Mouse (Mus musculus) embryonic facial prominence, embryonic 11.5 days (tissue): ENCODE results near the gene Cacna1s. TPM values are rescaled to one million over a fixed set of nuclear protein-coding genes. Genes with fewer than 3 reads are reported as not detected.

Experiments
- ATAC-seq: fragments of 200-750 bp; cut with Nextera tagmentation; replicated peaks from 2 replicates; pipeline ENCODE4 v1.8.0; 2017; ENCODE audit warnings: low read depth; ENCODE audit not compliant: insufficient number of reproducible peaks, low FRiP score, low TSS enrichment
- DNase-seq: peaks from one replicate; pipeline ENCODE4 v3.0.0-alpha.2; 2015; ENCODE audit warnings: low spot score
- H3K27ac ChIP-seq: fragments of 300-500 bp; sonication (generic); replicated peaks from 2 replicates; pipeline ENCODE4 v1.5.1; 2014; ENCODE audit warnings: mild to moderate bottlenecking, low read depth, low read length, control low read depth
- H3K27me3 ChIP-seq: fragments of 300-500 bp; sonication (generic); 2 replicates; pipeline ENCODE4 v1.6.1; 2014; ENCODE audit warnings: mild to moderate bottlenecking, low read length, moderate library complexity, mixed read lengths; ENCODE audit not compliant: control insufficient read depth, insufficient read depth
- H3K36me3 ChIP-seq: fragments of 300-500 bp; sonication (generic); replicated peaks from 2 replicates; pipeline ENCODE4 v1.6.1; 2014; ENCODE audit warnings: low read depth, mild to moderate bottlenecking, low read length, moderate library complexity, mixed read lengths; ENCODE audit not compliant: control insufficient read depth, insufficient read depth
- H3K4me1 ChIP-seq: fragments of 300-500 bp; sonication (generic); 2 replicates; pipeline ENCODE4 v1.6.1; 2014; ENCODE audit warnings: low read length, mixed read lengths; ENCODE audit not compliant: control insufficient read depth, insufficient read depth
- H3K4me2 ChIP-seq: fragments of 300-500 bp; sonication (generic); 2 replicates; pipeline ENCODE4 v1.6.1; 2014; ENCODE audit warnings: low read depth, mild to moderate bottlenecking, control low read depth, low read length, moderate library complexity
- H3K4me3 ChIP-seq: fragments of 300-500 bp; sonication (generic); 2 replicates; pipeline ENCODE4 v1.5.1; 2014; ENCODE audit warnings: low read depth, low read length, control low read depth
- H3K9ac ChIP-seq: fragments of 300-500 bp; sonication (generic); replicated peaks from 2 replicates; pipeline ENCODE4 v1.6.1; 2014; ENCODE audit warnings: mild to moderate bottlenecking, control low read depth, low read length
- H3K9me3 ChIP-seq: fragments of 300-500 bp; sonication (generic); replicated peaks from 2 replicates; pipeline ENCODE4 v1.6.1; 2016; ENCODE audit warnings: mild to moderate bottlenecking, low read length, inconsistent platforms, mixed read lengths; ENCODE audit not compliant: control insufficient read depth
- WGBS: fragments of 180-500 bp; shearing (Covaris S2); extraction: QIAGEN DNeasy Blood & Tissue Kit; methylation state at CpG from one replicate; pipeline ENCODE4 v1.1.7; 2014; 5-methylcytosine and 5-hydroxymethylcytosine counted together
- polyA plus RNA-seq: library from polyadenylated mRNA; unstranded; fragments of >200 nt; fragmentation: Nextera tagmentation; extraction: Ambion mirVana; gene quantifications from 2 replicates; pipeline ENCODE4 v1.2.1, GENCODE M21; 2014

Cacna1s gene
- polyA plus RNA-seq, 1 experiment from 2014 or later = 0.10 TPM

DNA sequence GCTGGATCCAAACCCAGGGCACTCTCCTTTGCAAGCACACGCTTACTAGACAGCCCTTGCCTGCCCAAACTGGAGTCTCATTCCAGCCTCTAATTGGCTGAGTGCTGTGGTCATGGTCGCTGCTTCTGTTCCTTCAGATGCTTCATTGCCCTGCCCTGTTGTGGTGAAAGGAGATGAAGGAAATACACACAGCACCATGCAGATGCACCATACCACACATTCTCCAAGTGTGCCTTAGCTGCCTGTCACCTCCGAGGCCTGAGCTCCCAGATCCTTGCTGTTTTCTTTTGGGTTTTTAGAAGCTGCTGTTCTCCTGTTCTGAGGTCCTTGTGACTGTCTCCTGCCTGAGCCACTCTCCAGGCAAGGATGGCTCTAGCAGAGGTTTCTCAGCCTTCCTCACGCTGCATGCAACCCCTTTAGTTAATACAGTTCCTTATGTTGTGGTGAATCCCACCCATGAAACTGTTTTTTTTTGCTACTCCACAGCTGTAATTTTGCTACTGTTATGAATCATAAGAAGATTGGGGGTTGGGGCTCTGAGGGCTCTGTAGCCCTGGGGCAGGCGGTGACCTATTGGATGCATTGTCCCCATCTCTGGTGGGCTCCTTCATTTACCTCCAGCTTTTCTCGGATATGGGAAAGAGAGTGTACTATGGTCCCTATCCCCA lies 83.4 kb downstream of the Cacna1s start:
- H3K27ac ChIP-seq = no peak overlapping the region
- no peak overlapping the region for H3K4me2 ChIP-seq
- no peak overlapping the region; the same call in 1 of the 2 replicates for H3K9ac ChIP-seq

GRCm38 (mm10) chr1:136136547-136136946 lies 84.0 kb downstream of the Cacna1s start:
- Histone ChIP-seq H3K27me3 (no peaks in the 10 kb centered on the region), H3K36me3 (no peaks in the 10 kb centered on the region), H3K4me2 (no peak overlapping the region; the same call in 1 of the 2 replicates), H3K9ac (no peak overlapping the region), H3K9me3 (no peaks in the 10 kb centered on the region), H3K4me1 (peaks cover 18% of the 10 kb centered on the region), H3K27ac (0 out of 2 replicates have a peak overlapping the region, but pooled peaks have one; percentile 52), H3K4me3 (no peak overlapping the region)
- no peak for ATAC-seq
- 22% methylated on average over 4 of the region's 4 CpGs for WGBS
- DNase-seq = peak; percentile 49

More for the DNA sequence above, 83.4 kb downstream of the Cacna1s start:
- WGBS = 49% methylated on average over 6 of the region's 6 CpGs
- Histone ChIP-seq H3K4me3 (no peak overlapping the region), H3K27me3 (no peaks in the 10 kb centered on the region), H3K36me3 (no peaks in the 10 kb centered on the region), H3K4me1 (peaks cover 18% of the 10 kb centered on the region), H3K9me3 (no peaks in the 10 kb centered on the region)
- no peak for ATAC-seq
- DNase-seq = no peak

DNA sequence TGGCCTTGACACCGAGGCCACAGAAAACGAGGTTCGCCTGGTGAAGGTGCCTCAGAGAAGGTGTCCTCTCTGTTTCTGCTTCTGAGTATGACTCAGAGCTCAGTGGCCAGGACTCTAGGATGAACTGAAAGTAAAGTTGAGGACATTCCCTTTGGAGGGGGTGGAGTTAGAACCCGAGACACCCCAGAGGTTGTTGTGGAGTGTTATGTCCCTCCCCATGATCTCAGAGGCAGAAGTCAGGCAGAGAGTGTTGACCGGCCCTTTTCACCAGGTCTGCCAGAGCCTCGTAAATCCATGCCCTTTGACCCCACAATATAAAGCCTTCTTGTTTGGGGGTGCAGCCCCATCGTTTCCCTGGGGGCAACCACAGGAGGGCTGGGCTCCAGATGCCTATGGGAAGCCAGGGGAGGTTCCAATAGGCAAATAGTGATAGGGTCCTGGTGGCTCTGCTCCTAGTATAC lies 84.6 kb downstream of the Cacna1s start:
- DNase-seq = no peak
- ATAC-seq = no peak
- Histone ChIP-seq H3K27me3 (no peaks in the 10 kb centered on the region), H3K9ac (no peak overlapping the region), H3K4me3 (no peak overlapping the region), H3K4me1 (peaks cover 18% of the 10 kb centered on the region), H3K9me3 (no peaks in the 10 kb centered on the region), H3K4me2 (no peak overlapping the region), H3K36me3 (no peaks in the 10 kb centered on the region), H3K27ac (peak overlapping the region; percentile 52)
- 20% methylated on average over 7 of the region's 7 CpGs for WGBS

- Histone ChIP-seq H3K4me1 (peaks cover 15% of the 10 kb centered on the region), H3K9ac (no peak overlapping the region), H3K27me3 (no peaks in the 10 kb centered on the region), H3K4me2 (no peak overlapping the region), H3K36me3 (no peaks in the 10 kb centered on the region), H3K9me3 (no peaks in the 10 kb centered on the region), H3K4me3 (no peak overlapping the region), H3K27ac (peak overlapping the region; percentile 52)
- peak; percentile 79 for DNase-seq
- 5% methylated on average over 4 of the region's 4 CpGs for WGBS
- ATAC-seq = no peak
Measured at GRCm38 (mm10) chr1:136137575-136137974, 85.0 kb downstream of the Cacna1s start.

DNA sequence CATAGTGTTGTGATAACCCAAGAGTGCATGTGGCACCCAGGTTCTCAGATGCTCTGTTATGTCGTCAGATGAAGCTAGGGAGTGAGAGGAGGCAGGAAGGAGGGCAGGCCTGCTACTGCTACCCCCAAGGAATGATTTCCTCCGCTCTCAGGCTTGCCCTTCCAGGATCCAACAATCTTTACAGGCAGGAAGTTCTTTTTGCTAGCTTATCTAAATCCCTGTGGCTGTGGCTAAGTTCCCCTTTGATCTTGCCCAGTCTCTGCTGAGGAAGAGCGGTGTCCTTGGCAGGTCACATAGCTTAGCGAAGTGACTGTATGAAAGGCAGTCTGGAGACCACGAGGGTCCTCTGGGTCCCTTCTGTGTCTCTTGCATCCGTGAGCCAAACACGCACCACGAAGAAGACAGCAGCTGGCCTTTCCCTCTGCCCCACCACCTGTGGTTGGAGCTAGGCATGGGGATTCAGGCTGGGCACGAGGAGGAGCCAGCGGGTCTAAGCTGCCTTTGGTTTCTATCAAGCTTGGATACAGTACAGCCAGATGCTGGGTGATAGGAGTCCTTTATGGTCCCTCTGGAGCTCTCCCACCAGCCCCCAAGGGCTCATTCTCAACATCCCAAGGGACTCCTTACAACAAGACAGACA lies 85.8 kb downstream of the Cacna1s start:
- WGBS = 39% methylated on average over 10 of the region's 10 CpGs
- no peak for DNase-seq
- Histone ChIP-seq H3K4me2 (no peak overlapping the region), H3K4me1 (peaks cover 14% of the 10 kb centered on the region), H3K36me3 (no peaks in the 10 kb centered on the region), H3K9ac (no peak overlapping the region), H3K4me3 (no peak overlapping the region), H3K27me3 (no peaks in the 10 kb centered on the region), H3K27ac (peak overlapping the region; percentile 52; the same call in 1 of the 2 replicates), H3K9me3 (no peaks in the 10 kb centered on the region)
- no peak for ATAC-seq

DNA sequence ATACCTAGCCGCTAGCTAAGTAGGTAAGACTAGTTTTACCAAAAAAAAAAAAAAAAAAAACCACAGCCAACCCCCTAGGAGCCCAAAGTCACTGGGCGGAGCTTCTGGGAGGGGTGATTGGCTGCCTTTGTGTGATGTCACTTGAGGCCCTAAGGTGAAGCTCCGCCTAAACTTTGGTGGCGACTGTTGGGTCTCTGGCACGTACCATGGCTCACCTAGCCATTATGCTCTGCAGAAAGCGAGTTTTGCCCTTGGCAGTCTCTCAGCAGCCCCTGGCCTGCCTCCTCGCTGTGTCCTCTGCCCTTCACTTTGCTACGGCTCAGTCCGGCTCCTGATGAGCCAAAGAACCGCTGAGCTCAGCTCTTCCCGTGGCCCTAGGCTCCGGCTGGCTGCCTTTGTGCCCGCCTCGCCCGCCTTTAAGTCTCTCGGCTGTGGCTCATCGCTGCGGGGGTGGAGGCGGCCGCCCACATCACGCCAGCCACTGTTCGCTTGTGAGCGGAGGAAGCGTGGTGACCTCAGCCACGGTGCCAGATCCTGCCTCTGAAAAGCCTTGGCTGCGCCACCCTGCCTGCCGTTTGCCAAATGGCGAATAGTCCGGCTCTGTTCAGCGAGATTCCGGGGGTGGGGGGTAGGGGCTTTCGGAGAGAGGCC lies 87.6 kb downstream of the Cacna1s start:
- Histone ChIP-seq H3K36me3 (no peaks in the 10 kb centered on the region), H3K27me3 (no peaks in the 10 kb centered on the region), H3K9me3 (no peaks in the 10 kb centered on the region), H3K9ac (peak overlapping the region; percentile 86), H3K4me3 (peak overlapping the region; percentile 49), H3K4me2 (peak overlapping the region; percentile 87), H3K27ac (peak overlapping the region; percentile 81), H3K4me1 (peaks cover 14% of the 10 kb centered on the region)
- under 1% methylated on average over 32 of the region's 32 CpGs for WGBS
- peak; percentile 90 for DNase-seq
- ATAC-seq = peak; percentile 11; the same call in 1 of the 2 replicates

GRCm38 (mm10) chr1:136141176-136141950 lies 88.8 kb downstream of the Cacna1s start:
- Histone ChIP-seq H3K4me1 (peaks cover 14% of the 10 kb centered on the region), H3K27me3 (no peaks in the 10 kb centered on the region), H3K36me3 (no peaks in the 10 kb centered on the region), H3K9ac (no peak overlapping the region), H3K4me2 (no peak overlapping the region), H3K27ac (no peak overlapping the region), H3K4me3 (no peak overlapping the region), H3K9me3 (no peaks in the 10 kb centered on the region)
- DNase-seq (no peak), ATAC-seq (no peak)
- WGBS = 80% methylated on average over 11 of the region's 11 CpGs
